Mouse (Mus musculus): ENCODE measurements around the gene Vegfd. TPM values are rescaled to one million over a fixed set of nuclear protein-coding genes. Genes with fewer than 3 reads are reported as not detected.

Gene Vegfd
- 10 to 100 TPM; 31.7 to 59.1 TPM for total RNA-seq (2021)
- long read RNA-seq, experiment 1, partial matches to known transcripts = 29 of 36 reads
- long read RNA-seq, experiment 1, other reads (novel, unspliced or antisense) = 5 of 36 reads
- long read RNA-seq, experiment 2, partial matches to known transcripts = 2 of 6 reads
- long read RNA-seq, experiment 2, other reads (novel, unspliced or antisense) = 0 of 6 reads

DNA sequence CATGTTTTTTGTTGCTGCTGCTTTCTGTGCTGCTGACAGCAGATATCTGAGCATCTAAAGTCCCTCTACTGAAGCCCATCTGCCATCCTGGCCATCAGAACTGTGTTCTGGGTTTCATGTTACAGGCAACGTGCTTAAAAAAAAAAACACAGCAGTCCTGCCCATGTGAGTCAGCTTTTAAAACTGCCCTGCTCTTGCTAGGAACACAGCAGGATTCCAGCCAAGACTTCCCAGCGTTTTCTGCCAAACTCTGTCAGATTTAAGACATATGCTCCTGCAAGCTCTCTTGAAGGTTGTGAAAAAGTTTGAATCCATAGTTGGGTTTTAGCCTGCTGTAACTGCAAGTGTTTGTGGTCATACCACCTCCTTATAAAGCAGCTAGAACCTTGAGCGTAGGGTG lies at the start of gene Vegfd:
Gene Vegfd, plus strand, starts transcription at position 298 of the 400 bp plus-strand sequence.
- peak; percentile 64 to 72 for DNase-seq

DNA sequence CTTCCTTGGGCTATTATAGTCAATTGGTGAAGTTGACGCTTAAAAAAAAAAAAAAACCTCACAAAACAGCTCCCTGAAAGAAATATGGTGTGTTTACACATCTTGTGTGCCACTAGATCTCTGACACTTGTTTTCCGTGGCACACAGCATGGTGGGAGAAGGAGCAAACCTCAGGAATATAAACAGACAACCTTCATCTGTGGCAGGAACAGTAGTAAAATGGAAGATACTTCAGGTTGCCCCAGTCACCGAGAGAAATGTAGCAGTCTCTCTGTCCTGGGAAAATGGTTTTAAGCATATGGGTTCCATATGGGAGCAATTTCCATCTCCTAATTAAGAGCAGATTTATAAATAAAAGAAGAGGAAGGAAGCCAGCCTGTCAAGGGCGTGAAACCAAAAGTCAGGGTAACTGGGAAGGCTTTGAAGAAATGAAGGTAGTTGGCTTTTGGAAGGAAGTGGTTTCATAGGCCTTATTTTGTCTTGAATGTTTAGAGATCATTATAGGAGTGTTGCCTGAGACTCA lies 49.7 kb upstream of the Vegfd start:
- no peak for DNase-seq

GRCm38 (mm10) chrX:164330351-164330750 lies 42.8 kb upstream of the Vegfd start:
- DNase-seq = no peak

DNA sequence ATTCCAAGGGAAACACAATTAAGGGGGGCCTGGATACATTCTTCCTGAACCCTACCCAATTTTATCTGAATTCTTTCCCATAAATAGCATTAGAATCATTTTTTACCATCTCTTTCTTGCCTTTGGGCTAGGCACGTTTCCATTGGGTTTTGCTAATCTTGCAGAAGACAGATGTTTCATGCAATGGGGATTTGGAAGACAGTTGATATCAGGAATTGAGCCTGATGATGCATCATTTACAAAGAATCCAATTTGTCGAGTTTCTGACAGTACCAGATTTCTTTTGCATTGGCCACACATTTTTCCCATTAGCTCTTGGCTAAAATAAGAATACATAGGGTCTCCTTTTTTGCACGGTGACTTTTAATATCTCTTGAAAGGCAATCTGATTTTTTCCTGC lies 42.4 kb upstream of the Vegfd start:
- DNase-seq = no peak

DNA sequence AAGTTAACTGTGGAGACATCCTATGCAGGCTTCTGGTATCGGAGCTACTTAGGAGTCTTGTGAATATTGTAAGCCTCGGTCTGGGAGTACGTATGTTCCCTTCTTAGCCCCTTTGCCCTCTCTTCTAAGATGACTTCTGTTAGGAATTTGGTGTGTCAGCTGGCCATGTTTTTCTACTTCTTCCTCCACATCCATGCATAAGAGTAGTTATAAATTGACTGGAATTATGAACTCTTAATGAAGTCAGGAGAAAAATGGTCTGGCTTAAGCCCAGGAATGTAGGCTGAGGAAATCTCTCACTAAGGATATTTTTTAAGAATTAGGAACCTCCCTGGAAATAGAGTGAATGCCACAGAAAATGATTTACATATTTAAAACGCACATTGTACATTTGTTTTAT lies 34.6 kb upstream of the Vegfd start:
- DNase-seq = no peak

DNA sequence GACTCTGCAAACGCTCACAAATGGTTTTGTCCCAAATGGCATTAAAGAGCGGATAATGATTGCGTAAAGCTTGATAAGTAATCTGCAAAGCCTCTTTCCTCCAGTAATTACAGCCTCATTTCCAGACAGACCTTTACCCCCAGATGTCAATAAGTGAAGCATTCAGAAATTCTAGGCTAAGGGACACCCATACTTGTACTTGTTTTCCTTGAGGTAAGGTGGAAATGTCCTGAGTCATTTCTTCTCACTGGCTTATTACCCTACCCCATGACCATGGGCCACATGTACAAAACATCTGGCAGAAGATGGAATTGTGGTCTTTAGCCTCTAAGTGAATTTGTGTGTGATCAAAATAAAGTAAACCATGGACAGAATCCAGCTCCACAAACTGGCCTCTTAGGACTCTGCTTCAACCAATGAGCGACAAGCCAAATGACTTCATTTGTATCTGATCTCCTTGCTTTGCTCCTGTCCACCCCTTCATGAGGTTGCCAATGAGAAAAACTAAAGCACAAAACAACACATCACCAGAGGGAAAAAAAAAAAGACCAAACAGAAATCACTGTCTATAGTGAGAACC lies 27.7 kb upstream of the Vegfd start:
- DNase-seq = no peak

DNA sequence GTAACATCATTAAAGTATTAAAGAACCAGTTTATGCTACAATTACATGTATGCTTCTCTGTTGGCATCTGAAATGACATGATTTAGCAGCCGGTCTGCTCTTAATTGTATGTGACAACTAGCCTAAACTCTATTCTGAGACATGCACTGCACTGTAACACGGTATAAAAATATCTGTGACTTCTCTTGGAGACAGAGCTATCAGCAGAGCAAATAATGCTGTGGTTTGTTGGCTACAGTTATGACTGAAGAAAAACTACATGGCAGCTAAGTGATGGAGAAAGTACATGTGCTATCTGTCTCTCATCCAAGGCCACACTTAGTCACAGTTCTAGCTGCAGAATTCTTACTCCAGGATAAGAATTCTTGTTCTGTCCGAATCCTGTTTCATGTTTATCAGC lies 24.2 kb upstream of the Vegfd start:
- DNase-seq = no peak

DNA sequence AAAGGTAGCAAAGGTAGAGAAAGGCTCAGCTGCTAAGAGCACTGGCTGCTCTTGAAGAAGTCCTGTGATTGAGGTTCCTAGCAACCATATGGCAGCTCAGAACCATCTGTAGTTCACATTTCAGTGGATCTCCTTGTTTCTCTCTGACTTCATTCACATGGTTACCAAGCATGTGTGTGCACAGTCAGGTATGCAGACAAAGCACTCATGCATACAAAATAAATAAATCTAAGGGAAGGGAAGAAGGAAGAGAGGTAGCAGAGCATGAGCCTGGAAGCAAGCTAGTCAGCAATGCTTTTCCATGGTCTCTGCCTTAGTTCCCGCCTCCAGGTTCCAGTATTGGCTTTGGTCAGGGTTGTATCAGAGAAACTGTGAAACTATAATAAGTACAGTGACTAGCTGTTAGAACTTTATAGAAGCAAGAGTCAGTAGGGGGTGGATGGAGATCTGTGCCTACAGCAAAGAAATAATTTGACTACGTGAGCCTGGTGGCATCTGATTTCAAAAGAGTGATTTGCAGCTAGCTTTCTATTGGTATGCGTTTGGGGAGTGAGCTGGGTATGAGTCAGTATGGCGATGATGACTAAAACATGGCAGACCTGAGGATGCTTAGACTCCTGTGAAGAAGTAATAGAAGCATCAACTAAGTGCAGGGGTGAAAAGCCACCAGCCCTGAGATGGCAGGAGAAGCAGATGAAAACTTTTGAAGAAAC lies 7.9 kb upstream of the Vegfd start:
- no peak for DNase-seq

DNA sequence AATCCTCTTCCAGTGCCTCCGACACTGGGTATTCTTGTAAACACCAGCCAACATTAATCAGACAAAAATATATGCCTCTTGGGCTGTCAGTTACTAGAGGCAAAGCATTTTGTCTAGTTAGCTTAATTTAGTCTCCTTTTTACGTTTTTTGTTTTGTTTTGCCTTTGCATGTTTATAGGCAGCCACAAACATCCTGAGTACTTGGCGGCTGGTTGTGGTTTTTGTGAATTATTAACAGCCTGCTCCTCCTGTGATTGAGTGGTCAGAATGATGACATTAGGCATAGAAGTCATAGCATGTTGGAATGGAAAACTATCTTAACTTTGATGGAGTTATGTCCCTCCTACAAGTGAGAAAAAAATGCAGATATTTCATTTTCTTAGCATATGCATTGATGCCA lies 2.6 kb upstream of the Vegfd start:
- DNase-seq = no peak

DNA sequence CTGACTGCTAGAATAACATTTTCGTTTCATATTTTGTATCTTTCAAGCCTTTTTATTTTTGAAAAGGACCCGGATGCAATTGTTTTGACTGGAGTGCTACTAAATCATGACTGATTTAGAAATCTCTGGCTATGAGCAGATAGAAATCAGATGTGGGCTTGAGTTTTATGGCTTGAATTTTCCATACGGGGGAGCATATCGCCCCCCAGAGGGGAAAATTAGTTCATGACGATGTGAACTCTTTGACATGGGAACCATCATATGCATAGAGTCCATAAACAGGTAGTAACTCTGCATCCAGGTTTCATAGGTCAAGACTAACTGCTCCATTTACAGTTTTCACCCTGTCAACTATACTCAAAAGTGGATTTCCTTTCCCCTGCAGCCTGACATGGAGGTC lies 1.4 kb downstream of the Vegfd start:
- no peak for DNase-seq

- no peak for DNase-seq
Measured at GRCm38 (mm10) chrX:164379721-164380120, 6.5 kb downstream of the Vegfd start.

DNA sequence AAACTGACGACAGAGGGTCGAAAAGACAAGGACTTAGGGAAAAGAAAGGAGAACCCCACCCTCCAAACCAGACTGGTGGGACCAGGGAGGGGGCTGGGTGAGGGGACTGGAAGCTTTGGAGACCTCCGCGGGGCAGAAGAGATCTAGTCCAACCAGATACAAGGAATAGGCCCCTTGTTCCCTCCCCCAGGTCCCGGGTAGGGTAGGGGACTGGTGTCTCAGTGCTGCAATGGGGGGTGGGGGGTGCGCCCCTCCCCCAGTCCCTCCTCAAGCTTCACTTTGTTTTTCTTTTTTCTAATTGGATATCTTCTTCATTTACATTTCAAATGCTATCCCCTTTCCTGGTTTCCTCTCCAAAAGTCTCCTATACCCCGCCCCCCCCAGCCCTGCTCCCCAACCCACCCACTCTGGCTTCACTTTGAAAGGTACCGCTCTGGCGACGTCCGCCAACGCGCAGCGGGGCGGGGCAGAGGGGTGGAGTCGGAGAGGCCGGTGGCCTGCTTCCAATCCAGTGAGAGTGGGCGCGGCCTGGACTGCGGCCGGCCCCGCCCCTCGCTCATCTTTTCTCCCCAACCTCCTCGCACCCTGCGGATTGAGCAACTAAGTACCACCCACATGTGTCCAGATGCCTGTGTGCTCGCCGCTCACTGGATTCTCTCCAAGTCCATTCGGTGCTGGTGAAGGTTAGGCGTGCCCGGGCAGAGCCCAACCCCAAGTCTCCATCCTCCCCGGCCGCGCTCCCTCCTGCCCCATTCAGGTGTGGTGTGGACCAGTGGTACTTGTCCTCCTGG lies 8.6 kb downstream of the Vegfd start:
- peak; percentile 86 to 90 for DNase-seq

- no peak for DNase-seq
Measured at GRCm38 (mm10) chrX:164394091-164394490, 20.9 kb downstream of the Vegfd start.

DNA sequence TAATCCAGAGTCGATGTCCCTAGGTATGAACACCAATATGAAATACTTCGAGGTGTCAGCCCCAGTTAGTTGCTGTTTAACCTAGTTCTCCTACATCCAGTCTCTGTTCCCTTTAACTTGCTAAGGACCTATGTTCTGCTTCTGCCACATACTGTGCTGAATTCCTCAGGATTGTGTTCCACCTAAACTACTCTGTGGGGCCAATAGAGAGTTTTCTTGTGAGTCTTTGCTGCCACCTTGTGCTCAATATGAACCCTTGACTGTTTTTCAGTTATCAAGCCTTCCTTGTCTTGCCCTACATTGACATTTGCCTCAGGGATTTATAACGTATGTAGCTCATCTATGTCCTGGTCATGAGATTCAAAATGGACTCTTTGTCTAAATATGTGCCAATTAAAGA lies 25.3 kb downstream of the Vegfd start:
- no peak for DNase-seq

GRCm38 (mm10) chrX:164405080-164405649 lies 32.0 kb downstream of the Vegfd start:
- no peak for DNase-seq

DNA sequence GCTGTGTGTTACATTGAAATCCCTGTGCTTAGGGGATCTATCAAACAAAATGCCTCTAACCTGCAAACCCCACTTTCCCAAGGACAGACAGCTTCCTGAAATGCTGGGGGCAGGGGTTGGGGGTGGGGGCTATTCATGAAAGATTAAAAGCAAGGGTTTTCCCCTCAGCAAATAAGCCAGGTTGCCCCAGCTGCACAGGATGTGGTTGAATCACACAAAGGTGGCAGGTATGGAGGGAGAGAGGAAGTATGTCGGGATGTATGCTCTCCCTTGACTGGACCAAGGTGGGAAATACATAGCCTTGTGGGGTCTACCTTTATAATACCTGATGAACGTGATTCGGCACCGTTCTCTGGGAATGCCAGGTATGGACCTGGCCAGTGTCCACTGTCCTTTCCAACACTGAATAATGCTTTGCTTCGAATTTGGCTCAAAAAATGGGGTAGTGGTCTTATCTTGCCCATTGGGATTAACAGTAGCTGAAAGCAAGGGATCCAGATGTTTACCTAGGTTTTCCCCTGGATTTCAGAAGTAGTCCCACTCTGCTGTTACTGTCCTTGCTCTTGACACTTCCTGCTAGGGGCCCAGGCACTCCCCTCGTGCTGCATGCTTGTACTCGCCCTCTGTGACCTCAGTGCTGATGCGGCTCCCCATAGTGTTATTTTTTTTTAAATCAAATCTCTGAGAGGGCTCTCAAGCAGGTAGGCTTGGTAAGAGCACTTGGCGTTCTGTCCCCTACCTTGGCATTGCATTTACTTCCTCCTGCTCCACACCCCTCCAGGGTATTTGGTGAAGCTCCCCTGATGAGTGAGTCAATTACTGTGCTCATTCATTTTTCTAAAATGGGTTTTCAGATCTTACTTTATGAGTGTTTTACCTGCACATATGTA lies 33.2 kb downstream of the Vegfd start:
- no peak for DNase-seq

GRCm38 (mm10) chrX:164408301-164408927 lies 35.2 kb downstream of the Vegfd start:
- no peak for DNase-seq

GRCm38 (mm10) chrX:164410562-164410961 lies 37.4 kb downstream of the Vegfd start:
- DNase-seq = no peak

GRCm38 (mm10) chrX:164416803-164417202 lies 43.6 kb downstream of the Vegfd start:
- no peak for DNase-seq

- no peak for DNase-seq
Measured at GRCm38 (mm10) chrX:164418008-164418407, 44.8 kb downstream of the Vegfd start.

GRCm38 (mm10) chrX:164419471-164419939 lies 46.3 kb downstream of the Vegfd start, which contains the start of gene Piga:
Gene Piga (plus strand): TSS chrX:164419787.
- peak; percentile 89 to 90 for DNase-seq

Measured in adrenal gland, postnatal 36 days (tissue).